In genomic region chr2:167586976-167587375, GRCm38 (mm10) we compare ENCODE assay signal across 9 mouse cellular contexts. TPM values are rescaled to one million over a fixed set of nuclear protein-coding genes. Genes with fewer than 3 reads are reported as not detected.
A peak's percentile ranks its signal among the peaks of the same experiment; 100 is the strongest.
DNase-seq lines count a peak whose midpoint lies in the region; ATAC-seq and TF ChIP-seq lines count a peak whose summit lies in the region.
"Had no signal": no experiment of that assay in that cellular context is flagged by ENCODE, and none has a peak within 500 bp of the region (broad histone marks: within the 10 kb centered on the region; RNA-seq: fewer than 3 reads in every experiment).

No protein-coding gene starts in this region.

- 33% methylated on average over 9 of the region's 9 CpGs for WGBS in forebrain, embryonic 10.5 days
- 36% methylated on average over 9 of the region's 9 CpGs for WGBS in forebrain, postnatal 0 days
- WGBS in spleen, adult 2 months, result 70% methylated on average over 9 of the region's 9 CpGs
- WGBS in lung, embryonic 14.5 days, result 11% methylated on average over 9 of the region's 9 CpGs

- no peak for TF ChIP-seq POLR2A in spleen, adult 2 months (IDR thresholded peaks at IDR 0.05; ENCODE audit: low read depth, low read length)

- H3K4me2 ChIP-seq in forebrain, postnatal 0 days (ENCODE audit: low read depth), result no peak overlapping the region
- H3K4me2 ChIP-seq in lung, embryonic 14.5 days, result no peak overlapping the region
- H3K4me2 ChIP-seq: neural tube, embryonic 12.5 days had no signal

- no peak for ATAC-seq in forebrain, postnatal 0 days
- peak; percentile 64 for ATAC-seq in lung, embryonic 14.5 days (ENCODE audit: insufficient read depth)

- H3K27me3 ChIP-seq in forebrain, embryonic 10.5 days (ENCODE audit: poor library complexity, severe bottlenecking), result peaks cover 14% of the 10 kb centered on the region
- no peaks in the 10 kb centered on the region; the same call in 1 of the 2 replicates for H3K27me3 ChIP-seq in forebrain, postnatal 0 days (ENCODE audit: insufficient read depth, low read length)
- no peaks in the 10 kb centered on the region for H3K27me3 ChIP-seq in spleen, adult 2 months (ENCODE audit: control insufficient read depth, insufficient read depth, low read length)
- H3K27me3 ChIP-seq in lung, embryonic 14.5 days (ENCODE audit: insufficient read depth, low read length), result no peaks in the 10 kb centered on the region
- H3K27me3 ChIP-seq: neural tube, embryonic 12.5 days had no signal

- H3K27ac ChIP-seq in forebrain, embryonic 10.5 days, result peak overlapping the region; percentile 80
- H3K27ac ChIP-seq in forebrain, postnatal 0 days (ENCODE audit: low read depth, low read length), result no peak overlapping the region
- peak overlapping the region; percentile 18; the same call in 1 of the 2 replicates for H3K27ac ChIP-seq in spleen, adult 2 months (ENCODE audit: insufficient read depth, low read length)
- H3K27ac ChIP-seq in lung, embryonic 14.5 days (ENCODE audit: low read depth), result peak overlapping the region; percentile 88
- H3K27ac ChIP-seq: neural tube, embryonic 12.5 days had no signal

- no peak overlapping the region for H3K4me3 ChIP-seq in forebrain, embryonic 10.5 days
- no peak overlapping the region for H3K4me3 ChIP-seq in forebrain, postnatal 0 days (ENCODE audit: low read depth, low read length)
- H3K4me3 ChIP-seq in spleen, adult 2 months (ENCODE audit: extremely low read depth, insufficient read depth, insufficient read length), result no peak overlapping the region
- no peak overlapping the region for H3K4me3 ChIP-seq in lung, embryonic 14.5 days (ENCODE audit: low read depth, low read length)
- H3K4me3 ChIP-seq: neural tube, embryonic 12.5 days had no signal

- DNase-seq in forebrain, embryonic 10.5 days (ENCODE audit: extremely low spot score, low spot score), result no peak
- no peak for DNase-seq in forebrain, postnatal 0 days
- DNase-seq in spleen, adult 2 months (ENCODE audit: low read depth in 1 of 2, low spot score in 2 of 2), result no peak
- DNase-seq in spleen, postnatal 4 days (ENCODE audit: low spot score in 2 of 2), result no peak
- DNase-seq in lung, embryonic 14.5 days, result peak; percentile 92
- no peak for DNase-seq in layer of hippocampus, adult 8-10 months (ENCODE audit: low spot score in 2 of 2)
- no peak for DNase-seq in gastrocnemius, postnatal 10 days
- DNase-seq in MN1 (ENCODE audit: low spot score), result no peak

- TF ChIP-seq CTCF in forebrain, postnatal 0 days (IDR thresholded peaks at IDR 0.05; ENCODE audit: low read depth), result no peak
- no peak for TF ChIP-seq CTCF in spleen, adult 2 months (IDR thresholded peaks at IDR 0.05; ENCODE audit: extremely low read depth, insufficient read depth, insufficient read length, insufficient replicate concordance)
- TF ChIP-seq CTCF in lung, embryonic 14.5 days (IDR thresholded peaks at IDR 0.05; ENCODE audit: low read depth), result no peak

- peaks cover 68% of the 10 kb centered on the region for H3K4me1 ChIP-seq in forebrain, embryonic 10.5 days
- no peaks in the 10 kb centered on the region for H3K4me1 ChIP-seq in forebrain, postnatal 0 days (ENCODE audit: insufficient read depth)
- H3K4me1 ChIP-seq in spleen, adult 2 months (ENCODE audit: control insufficient read depth, insufficient read depth, insufficient read length), result peaks cover 3% of the 10 kb centered on the region; the same call in 1 of the 2 replicates
- H3K4me1 ChIP-seq in lung, embryonic 14.5 days (ENCODE audit: insufficient read depth), result peaks cover 52% of the 10 kb centered on the region

- no peaks in the 10 kb centered on the region for H3K36me3 ChIP-seq in forebrain, embryonic 10.5 days (replicated peaks)
- no peaks in the 10 kb centered on the region for H3K36me3 ChIP-seq in forebrain, postnatal 0 days (ENCODE audit: insufficient read depth)
- peaks cover 1% of the 10 kb centered on the region for H3K36me3 ChIP-seq in spleen, adult 2 months (ENCODE audit: control insufficient read depth, insufficient read depth, low read length)
- H3K36me3 ChIP-seq in lung, embryonic 14.5 days (ENCODE audit: insufficient read depth), result no peaks in the 10 kb centered on the region
- H3K36me3 ChIP-seq: neural tube, embryonic 12.5 days had no signal

- no peak overlapping the region for H3K9ac ChIP-seq in forebrain, postnatal 0 days
- no peak overlapping the region for H3K9ac ChIP-seq in lung, embryonic 14.5 days
- H3K9ac ChIP-seq: neural tube, embryonic 12.5 days had no signal

- no peaks in the 10 kb centered on the region for H3K9me3 ChIP-seq in forebrain, embryonic 10.5 days
- no peaks in the 10 kb centered on the region for H3K9me3 ChIP-seq in forebrain, postnatal 0 days (ENCODE audit: low read length)
- H3K9me3 ChIP-seq in lung, embryonic 14.5 days (ENCODE audit: low read depth, low read length), result no peaks in the 10 kb centered on the region
- H3K9me3 ChIP-seq: neural tube, embryonic 12.5 days had no signal

RNA-seq across cellular contexts. Expression of gene Ube2v1, which starts 44.9 kb away (rescaled TPM):
- 414 and 416 TPM in 2 replicates for polyA plus RNA-seq in forebrain, embryonic 10.5 days (2016; fragmentation: Nextera tagmentation; extraction: Ambion mirVana)
- total RNA-seq in forebrain, postnatal 0 days (2014; rRNA removed), result 161 TPM in 2 replicates
- polyA plus RNA-seq in forebrain, postnatal 0 days (2015; fragmentation: Nextera tagmentation; extraction: Ambion mirVana), result 328 and 369 TPM in 2 replicates
- 85.2 and 102 TPM in 2 replicates for polyA plus RNA-seq in spleen, adult 2 months (2012; rRNA removed)
- polyA plus RNA-seq in lung, embryonic 14.5 days (2014; fragmentation: Nextera tagmentation; extraction: Ambion mirVana), result 275 and 293 TPM in 2 replicates
- total RNA-seq in layer of hippocampus, adult 8-10 months (2022), result 100 to 1,000 TPM; 196 to 224 (median 216) TPM
- 100 to 1,000 TPM; 179 to 199 TPM for total RNA-seq in gastrocnemius, postnatal 10 days (2021)

RNA-seq across cellular contexts. Expression of gene Snai1, which starts 49.0 kb away (rescaled TPM):
- 40.4 and 46.9 TPM in 2 replicates for polyA plus RNA-seq in forebrain, embryonic 10.5 days (2016; fragmentation: Nextera tagmentation; extraction: Ambion mirVana)
- 1.3 and 1.4 TPM in 2 replicates for total RNA-seq in forebrain, postnatal 0 days (2014; rRNA removed)
- polyA plus RNA-seq in forebrain, postnatal 0 days (2015; fragmentation: Nextera tagmentation; extraction: Ambion mirVana), result 3.3 and 4.4 TPM in 2 replicates
- polyA plus RNA-seq in spleen, adult 2 months (2012; rRNA removed), result 21.0 and 28.1 TPM in 2 replicates
- polyA plus RNA-seq in lung, embryonic 14.5 days (2014; fragmentation: Nextera tagmentation; extraction: Ambion mirVana), result 152 and 162 TPM in 2 replicates
- 1 to 10 TPM in 1 of 4 experiments, under 1 TPM in 3; 0.28 to 1.1 (median 0.53) TPM for total RNA-seq in layer of hippocampus, adult 8-10 months (2022)
- 1 to 10 TPM; 3.9 to 5.7 TPM for total RNA-seq in gastrocnemius, postnatal 10 days (2021)
